Mouse (Mus musculus): ENCODE measurements at regions not wholly inside any gene's neighbourhood (a gene's known extent, or its start where the extent isn't known, plus 50 kb on each side); places are given as distances from the start of the nearest gene placed in this dataset.

- DNase-seq (ENCODE audit: low spot score): no peak
Measured at GRCm38 (mm10) chr12:39371480-39372245, 592.5 kb downstream of the Etv1 start.

GRCm38 (mm10) chr12:39373721-39374120 is 594.5 kb downstream of the Etv1 start:
- no peak for DNase-seq (ENCODE audit: low spot score)
